Mouse (Mus musculus): ENCODE results near the gene Lck.

DNA sequence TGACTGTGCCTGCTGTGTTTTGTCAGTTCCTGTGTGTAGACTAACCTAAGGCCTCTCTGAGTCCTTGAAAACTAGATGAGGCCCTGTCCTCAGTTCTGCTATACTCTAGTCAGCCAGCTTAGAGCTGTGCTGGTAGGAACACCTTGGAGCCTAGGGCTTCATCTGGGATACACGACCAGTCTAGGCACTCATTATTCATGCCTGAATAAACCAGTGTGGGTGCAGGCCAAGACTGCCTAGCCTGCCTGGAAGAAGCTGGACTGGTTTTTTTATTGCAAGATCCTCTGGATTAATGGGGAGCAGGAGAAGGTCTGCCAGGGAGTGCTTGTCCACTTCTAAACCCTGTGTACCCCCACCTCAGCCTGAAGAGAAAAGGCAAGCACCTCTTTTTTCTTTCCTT lies 13.5 kb upstream of the Lck start:
- TF ChIP-seq TAL1 (IDR thresholded peaks at IDR 0.05; ENCODE audit: low read length): no peak
- TF ChIP-seq GATA1 (IDR thresholded peaks at IDR 0.05; ENCODE audit: low read length): no peak
